Mouse (Mus musculus) fibroblast of lung, adult 2 months (primary cell): ENCODE measurements around the gene Lrrc58.

ENCODE experiments used
- DNase-seq: peaks from one replicate; pipeline ENCODE4 v3.0.0-alpha.2; 2011; ENCODE audit warnings: low read depth

The Lrrc58 gene

DNA sequence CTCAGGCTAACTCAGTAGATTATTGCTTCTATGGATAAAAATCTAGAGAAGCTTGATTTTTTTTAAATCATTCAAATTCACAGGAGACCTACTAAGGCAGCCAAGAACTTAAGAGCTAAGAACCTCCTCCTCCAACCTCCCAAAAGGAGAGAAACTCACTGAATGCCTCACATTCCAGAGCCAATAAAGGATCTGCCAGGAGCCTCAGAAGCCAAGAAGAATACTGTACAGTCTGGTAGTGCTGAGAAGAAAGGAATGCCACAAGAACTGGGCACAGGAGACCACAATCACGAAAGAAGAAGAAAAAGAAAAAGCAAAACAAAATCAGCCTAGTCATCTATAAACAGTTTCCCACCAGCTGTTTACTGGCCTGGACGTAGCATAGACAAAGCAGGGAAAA, 60.8 kb downstream of the Lrrc58 start:
- DNase-seq = peak; percentile 82

- no peak for DNase-seq
Observed at GRCm38 (mm10) chr16:37929626-37930025, 61.4 kb downstream of the Lrrc58 start.

GRCm38 (mm10) chr16:37934932-37935331, 66.7 kb downstream of the Lrrc58 start:
- DNase-seq = no peak

GRCm38 (mm10) chr16:37937276-37937675, 69.1 kb downstream of the Lrrc58 start:
- DNase-seq = no peak
